Mouse (Mus musculus): ENCODE data around the gene Wfdc3.
A peak's percentile ranks its signal among the peaks of the same experiment; 100 is the strongest.

The Wfdc3 gene

DNA sequence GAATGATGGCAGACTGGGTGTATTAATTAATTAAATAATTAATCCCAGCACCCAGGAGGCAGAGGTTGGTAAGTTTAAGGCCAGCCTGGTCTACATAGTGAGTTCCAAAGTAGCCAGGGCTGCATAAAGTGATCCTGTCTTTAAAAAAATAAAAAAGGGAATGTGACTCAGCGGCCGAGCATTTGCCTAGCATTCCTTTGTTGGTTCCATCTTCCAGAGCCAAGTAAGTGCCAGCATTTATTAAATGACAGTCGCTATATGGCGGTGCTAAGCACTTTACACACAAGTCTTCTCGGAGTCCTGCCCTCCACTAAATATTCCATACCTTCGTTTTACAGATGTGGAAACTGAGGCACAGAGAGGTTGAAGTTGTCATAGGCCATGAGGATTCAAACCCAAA, 30.4 kb upstream of the Wfdc3 start:
- no peak for DNase-seq (ENCODE audit: low spot score)

DNA sequence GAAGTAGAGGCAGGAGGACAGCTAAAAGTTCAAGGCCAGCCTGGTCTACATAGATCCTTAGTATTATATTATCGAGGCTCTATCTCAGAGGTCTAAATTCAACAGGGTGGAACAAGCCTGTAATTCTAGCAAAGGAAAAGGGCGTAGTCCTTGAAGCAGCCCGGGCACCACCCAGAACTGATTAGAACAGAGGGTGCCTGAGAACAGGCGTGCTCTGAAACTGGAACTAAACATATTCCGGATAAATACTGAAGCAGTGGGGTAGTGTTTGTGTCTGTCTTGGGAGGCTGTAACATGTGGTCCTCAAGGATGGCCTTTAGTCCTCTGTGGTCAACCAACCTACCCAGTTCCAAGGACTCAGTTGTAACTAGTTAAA, 28.2 kb upstream of the Wfdc3 start:
- no peak for DNase-seq (ENCODE audit: low spot score)

GRCm38 (mm10) chr2:164773229-164773988, 27.7 kb upstream of the Wfdc3 start:
- no peak for DNase-seq (ENCODE audit: low spot score)

- no peak for DNase-seq (ENCODE audit: low spot score)
These were observed 25.4 kb upstream of the Wfdc3 start for GRCm38 (mm10) chr2:164771123-164771522.

GRCm38 (mm10) chr2:164770279-164770678, 24.5 kb upstream of the Wfdc3 start:
- no peak for DNase-seq (ENCODE audit: low spot score)

GRCm38 (mm10) chr2:164769258-164770037, 23.7 kb upstream of the Wfdc3 start, which contains the start of gene Ube2c:
Gene Ube2c, plus strand, starts transcription at chr2:164769898.
- DNase-seq (ENCODE audit: low spot score) = peak; percentile 96

- no peak for DNase-seq (ENCODE audit: low spot score)
These were observed 22.2 kb upstream of the Wfdc3 start for GRCm38 (mm10) chr2:164767812-164768540.

DNA sequence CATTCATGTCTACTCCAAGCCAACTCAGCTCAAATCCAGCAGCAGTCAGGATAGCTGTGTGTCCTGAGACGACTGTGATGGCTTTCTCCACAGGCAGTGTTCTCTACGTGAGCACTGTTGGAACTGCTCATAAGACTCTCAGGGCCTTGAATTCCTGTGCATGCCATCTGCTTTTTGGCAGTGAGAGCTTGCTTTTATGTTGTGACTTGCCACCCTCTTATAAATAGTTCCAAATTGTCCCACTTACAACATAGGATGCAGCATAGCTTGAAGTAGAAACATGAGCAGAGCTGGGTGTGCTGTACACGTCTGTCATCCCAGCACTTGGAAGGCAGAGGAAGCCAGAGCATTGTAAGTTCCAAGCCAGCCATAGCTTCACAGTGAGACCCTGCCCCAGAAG, 20.1 kb upstream of the Wfdc3 start:
- DNase-seq (ENCODE audit: low spot score) = no peak

DNA sequence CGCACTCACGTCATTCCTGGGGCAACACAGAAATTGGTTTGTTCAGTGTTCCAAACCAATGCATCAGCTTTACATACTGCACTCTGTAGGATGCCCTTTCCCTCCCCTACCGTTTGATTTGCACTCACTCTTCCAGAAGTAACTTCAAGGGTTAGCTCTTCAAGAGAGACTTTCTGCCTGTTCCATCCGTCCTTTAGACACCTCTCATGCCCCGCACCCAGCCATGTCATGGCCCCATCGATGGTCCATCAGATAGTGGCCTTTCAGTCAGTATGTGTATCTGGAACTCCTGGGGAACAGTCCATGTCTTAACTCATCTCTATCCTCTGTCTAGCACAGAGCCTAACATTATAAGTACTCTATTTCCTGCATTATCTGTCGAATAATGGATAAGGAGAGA, 16.9 kb upstream of the Wfdc3 start:
- no peak for DNase-seq (ENCODE audit: low spot score)

- DNase-seq (ENCODE audit: low spot score) = no peak
These were observed 16.2 kb upstream of the Wfdc3 start for GRCm38 (mm10) chr2:164761971-164762370.

DNA sequence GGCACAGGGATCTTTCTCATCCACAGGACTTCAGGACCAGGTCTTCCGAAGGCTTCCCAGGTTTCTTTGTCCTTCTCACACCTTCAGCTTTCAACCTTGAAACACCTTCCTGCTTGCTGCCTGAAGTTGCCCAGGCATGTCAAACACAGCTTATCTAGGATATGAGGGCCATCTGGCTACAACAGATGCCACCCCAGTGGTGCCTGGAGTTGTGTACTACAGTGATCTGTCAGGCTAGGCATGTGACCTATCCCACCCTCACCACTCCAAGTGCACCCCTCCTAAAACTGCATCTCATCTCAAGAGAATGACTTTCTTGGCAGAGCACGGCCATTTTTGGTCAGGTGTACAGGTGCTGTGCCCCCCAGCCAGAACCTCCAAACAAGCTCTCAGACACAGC, 15.8 kb upstream of the Wfdc3 start:
- DNase-seq (ENCODE audit: low spot score) = no peak

GRCm38 (mm10) chr2:164760059-164760833, 14.5 kb upstream of the Wfdc3 start:
- DNase-seq (ENCODE audit: low spot score) = no peak

- no peak for DNase-seq (ENCODE audit: low spot score)
These were observed 13.0 kb upstream of the Wfdc3 start for GRCm38 (mm10) chr2:164758692-164759091.

DNA sequence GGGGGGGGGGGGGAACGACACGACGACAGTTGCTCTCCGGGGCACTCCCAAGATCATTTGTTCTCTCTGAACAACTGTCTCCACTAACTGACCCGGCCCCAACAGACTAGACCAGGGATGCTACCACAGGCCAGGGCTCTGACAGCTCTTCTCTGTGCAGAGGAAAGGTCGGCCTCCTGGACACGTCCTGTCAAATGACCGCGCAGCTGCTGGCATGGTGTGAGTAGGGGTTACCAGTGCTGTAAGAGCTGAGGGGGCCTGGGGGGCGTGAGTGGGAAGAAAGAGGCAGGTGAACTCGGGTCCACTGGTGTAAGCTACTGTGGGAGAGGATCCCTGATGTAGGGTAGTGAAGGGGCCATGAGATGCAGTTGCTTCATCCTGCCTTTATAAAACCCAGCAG, 12.1 kb upstream of the Wfdc3 start:
- DNase-seq (ENCODE audit: low spot score) = no peak

DNA sequence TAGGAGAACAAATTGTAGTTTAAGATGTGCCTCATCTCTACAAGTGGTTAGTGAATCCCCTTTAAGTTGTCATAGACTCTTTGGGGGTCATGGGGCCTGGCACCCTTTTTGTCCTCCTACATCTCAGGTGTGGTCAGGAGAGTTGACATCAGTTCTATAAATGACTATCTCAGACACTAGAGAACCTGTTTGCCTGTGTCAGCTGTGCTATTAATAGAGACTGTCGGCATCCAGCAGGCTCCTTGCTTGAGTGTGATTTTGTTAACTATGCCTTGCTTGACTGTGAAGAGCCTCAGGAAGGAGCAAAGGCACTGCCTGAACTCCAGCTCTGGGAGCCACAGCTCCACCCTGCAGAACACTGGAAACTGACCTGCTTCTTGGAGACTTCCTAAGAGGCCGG, 9.1 kb upstream of the Wfdc3 start:
- DNase-seq (ENCODE audit: low spot score) = no peak

DNA sequence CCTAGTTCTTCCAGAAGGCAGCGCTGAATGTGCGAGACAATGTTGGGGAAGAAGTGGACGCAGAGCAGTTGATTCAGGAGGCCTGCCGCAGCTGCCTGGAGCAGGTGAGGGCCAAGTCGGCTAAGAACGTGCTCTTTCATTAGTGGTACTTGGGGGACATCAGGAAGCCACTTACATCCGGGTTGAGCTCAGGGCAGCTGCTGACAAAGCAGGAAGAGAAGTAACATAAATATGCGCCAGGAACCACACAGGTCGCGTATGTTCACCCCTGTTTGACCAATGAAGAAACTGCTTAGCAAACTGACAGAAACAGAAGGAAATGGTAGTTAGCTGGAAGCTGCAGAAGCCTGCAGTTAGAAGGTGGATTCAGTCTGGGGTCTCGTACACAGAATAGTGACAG, 8.4 kb upstream of the Wfdc3 start:
- no peak for DNase-seq (ENCODE audit: low spot score)

DNA sequence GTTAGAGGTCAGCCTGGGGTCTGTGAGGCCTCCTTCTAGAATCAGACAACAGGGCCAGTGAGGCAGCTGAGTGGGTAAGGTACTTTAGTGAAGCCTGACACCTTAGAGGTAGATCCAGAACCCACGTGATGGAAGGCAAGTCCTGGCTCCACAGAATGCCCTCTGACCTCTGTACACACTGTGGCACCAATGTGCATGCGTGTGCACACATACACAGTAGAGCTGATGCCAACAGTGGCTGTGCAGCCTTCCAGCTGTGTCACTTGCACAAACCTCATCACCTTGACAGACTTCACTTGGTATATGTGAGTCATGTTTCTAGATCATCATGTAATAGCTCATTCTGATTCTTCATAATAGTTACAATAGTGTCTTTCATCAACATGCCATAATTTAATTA, 6.7 kb upstream of the Wfdc3 start:
- no peak for DNase-seq (ENCODE audit: low spot score)

GRCm38 (mm10) chr2:164748991-164749390, 3.3 kb upstream of the Wfdc3 start:
- no peak for DNase-seq (ENCODE audit: low spot score)

DNA sequence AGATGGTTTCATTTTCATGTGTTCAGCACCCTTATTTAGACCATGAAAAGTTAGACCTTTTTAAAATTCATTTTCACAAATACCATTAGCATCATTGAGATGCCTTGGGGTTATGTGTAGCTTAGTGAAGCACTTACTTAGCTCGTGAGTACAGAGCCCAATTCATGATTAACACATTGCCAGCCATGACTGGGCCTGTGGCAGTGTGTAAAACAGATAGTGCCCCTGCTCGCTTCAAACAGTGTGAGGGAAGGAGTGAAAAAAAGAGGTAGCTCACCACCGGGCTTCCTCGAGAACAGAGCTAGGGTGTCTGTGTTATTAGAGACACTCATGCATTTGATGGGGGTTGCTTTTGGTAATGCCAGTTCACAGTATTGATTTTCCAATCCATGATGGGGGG, 2.5 kb upstream of the Wfdc3 start:
- no peak for DNase-seq (ENCODE audit: low spot score)

DNA sequence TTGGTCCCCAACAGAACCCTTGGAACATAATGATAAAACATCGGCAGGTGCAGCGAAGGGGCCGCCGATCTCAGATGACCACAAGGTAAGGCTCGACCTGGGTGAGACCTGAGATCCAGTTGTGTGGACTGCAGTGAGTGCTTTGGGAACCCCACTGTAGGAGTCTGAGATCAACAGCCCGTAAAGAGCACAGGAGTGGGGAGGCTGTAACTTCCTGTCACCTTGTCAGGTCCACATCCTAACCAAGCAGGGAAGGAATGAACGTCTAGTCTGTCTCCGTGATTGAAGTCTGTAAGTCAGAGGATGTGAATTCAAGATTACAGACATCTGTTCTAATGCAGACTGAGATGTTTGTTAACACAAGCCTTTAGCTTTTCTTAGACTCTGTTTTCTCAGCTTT, 962 bp upstream of the Wfdc3 start:
- DNase-seq (ENCODE audit: low spot score) = no peak

DNA sequence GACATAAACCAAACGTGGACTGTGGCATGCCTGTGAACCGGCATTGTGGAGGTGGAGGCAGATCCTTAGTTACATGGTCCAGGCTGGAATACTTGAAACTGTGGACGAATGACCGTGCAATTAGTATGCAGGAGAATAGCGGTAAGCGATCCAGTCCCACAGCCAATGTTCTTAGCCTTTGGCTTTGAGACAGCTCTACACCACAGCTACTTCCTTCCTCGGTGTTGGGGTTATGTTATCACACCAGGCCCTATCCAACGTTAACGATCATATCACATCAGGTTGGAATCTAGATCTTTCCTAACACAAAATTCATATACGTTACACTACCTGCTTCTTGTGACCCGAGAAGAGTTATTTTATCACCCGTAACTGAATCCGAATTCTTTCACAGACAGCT, 744 bp downstream of the Wfdc3 start:
- no peak for DNase-seq (ENCODE audit: low spot score)

DNA sequence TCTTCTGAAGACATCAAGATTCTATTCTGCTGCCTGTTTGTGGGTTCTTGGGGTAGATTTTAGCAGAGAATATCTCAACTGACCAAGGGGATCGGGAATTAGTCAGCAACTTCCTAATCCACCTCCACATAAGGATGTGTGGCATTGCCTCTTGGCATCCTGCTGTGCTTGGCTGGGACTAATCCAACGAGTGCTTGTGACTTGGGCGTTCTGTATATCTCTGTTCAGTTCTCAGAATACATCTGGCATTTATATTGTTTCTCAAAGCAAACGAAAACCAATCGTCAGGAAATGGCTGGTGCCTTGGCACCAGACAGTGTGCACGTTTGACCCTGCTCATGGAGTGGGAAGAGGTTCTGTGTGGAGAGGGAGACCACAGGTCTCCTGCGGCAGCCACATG, 5.9 kb downstream of the Wfdc3 start:
- no peak for DNase-seq (ENCODE audit: low spot score)
